Mouse (Mus musculus) forebrain, embryonic 16.5 days (tissue): ENCODE results near the gene Gm49358. TPM values are rescaled to one million over a fixed set of nuclear protein-coding genes. Genes with fewer than 3 reads are reported as not detected.

Experiments
- ATAC-seq: fragments of 200-750 bp; cut with Nextera tagmentation; 2 replicates; pipeline ENCODE4 v1.8.0; 2017; ENCODE audit warnings: mild to moderate bottlenecking, moderate library complexity
- H3K27ac ChIP-seq: fragments of 300-500 bp; sonication (generic); 2 replicates; pipeline ENCODE4 v1.5.1; 2014; ENCODE audit warnings: low read length, control low read depth
- H3K27me3 ChIP-seq: fragments of 300-500 bp; sonication (generic); replicated peaks from 2 replicates; pipeline ENCODE4 v1.6.1; 2014; ENCODE audit warnings: low read length; ENCODE audit not compliant: control insufficient read depth, insufficient read depth
- H3K36me3 ChIP-seq: fragments of 300-500 bp; sonication (generic); 2 replicates; pipeline ENCODE4 v1.6.1; 2014; ENCODE audit not compliant: control insufficient read depth, insufficient read depth
- H3K4me1 ChIP-seq: fragments of 300-500 bp; sonication (generic); replicated peaks from 2 replicates; pipeline ENCODE4 v1.6.1; 2014; ENCODE audit warnings: low read length; ENCODE audit not compliant: control insufficient read depth, insufficient read depth
- H3K4me2 ChIP-seq: fragments of 300-500 bp; sonication (generic); 2 replicates; pipeline ENCODE4 v1.6.1; 2014; ENCODE audit warnings: mild to moderate bottlenecking, low read length, control low read depth
- H3K4me3 ChIP-seq: fragments of 300-500 bp; sonication (generic); replicated peaks from 2 replicates; pipeline ENCODE4 v1.5.1; 2014; ENCODE audit warnings: mild to moderate bottlenecking, low read length, control low read depth
- H3K9ac ChIP-seq: fragments of 300-500 bp; sonication (generic); replicated peaks from 2 replicates; pipeline ENCODE4 v1.6.1; 2014; ENCODE audit warnings: low read depth, low read length, control low read depth
- H3K9me3 ChIP-seq: fragments of 300-500 bp; sonication (generic); 2 replicates; pipeline ENCODE4 v1.6.1; 2016; ENCODE audit warnings: low read length; ENCODE audit not compliant: control insufficient read depth
- WGBS: fragments of 180-500 bp; shearing (Covaris S2); extraction: QIAGEN DNeasy Blood & Tissue Kit; methylation state at CpG from one replicate; pipeline ENCODE4 v1.1.7; 2014; 5-methylcytosine and 5-hydroxymethylcytosine counted together
- polyA plus RNA-seq: library from polyadenylated mRNA; unstranded; fragments of >200 nt; fragmentation: Nextera tagmentation; extraction: Ambion mirVana; gene quantifications from 2 replicates; pipeline ENCODE4 v1.2.1, GENCODE M21; 2015

Gene Gm49358
- polyA plus RNA-seq, 1 experiment from 2014 or later: not detected

- WGBS: 81% methylated on average over 5 of the region's 5 CpGs
- Histone ChIP-seq H3K4me2 (no peak overlapping the region), H3K27me3 (no peaks in the 10 kb centered on the region), H3K9ac (no peak overlapping the region), H3K4me3 (no peak overlapping the region), H3K27ac (no peak overlapping the region), H3K4me1 (peaks cover 25% of the 10 kb centered on the region), H3K36me3 (no peaks in the 10 kb centered on the region), H3K9me3 (no peaks in the 10 kb centered on the region)
- ATAC-seq: no peak
These were observed 19.8 kb downstream of the Gm49358 start for GRCm38 (mm10) chr10:86783561-86783960.

- 86% methylated on average over 5 of the region's 5 CpGs for WGBS
- Histone ChIP-seq H3K9ac (no peak overlapping the region), H3K9me3 (no peaks in the 10 kb centered on the region), H3K4me3 (no peak overlapping the region), H3K27me3 (no peaks in the 10 kb centered on the region), H3K36me3 (no peaks in the 10 kb centered on the region), H3K4me2 (no peak overlapping the region), H3K27ac (no peak overlapping the region), H3K4me1 (peaks cover 25% of the 10 kb centered on the region)
- no peak for ATAC-seq
These were observed 20.4 kb downstream of the Gm49358 start for GRCm38 (mm10) chr10:86784126-86784675.

- no peak for ATAC-seq
- H3K36me3 ChIP-seq: no peaks in the 10 kb centered on the region
- no peak overlapping the region for H3K27ac ChIP-seq
- H3K4me2 ChIP-seq: no peak overlapping the region
- H3K9ac ChIP-seq: no peak overlapping the region
- H3K4me3 ChIP-seq: no peak overlapping the region
- peaks cover 17% of the 10 kb centered on the region for H3K4me1 ChIP-seq
- WGBS: 88% methylated on average over 2 of the region's 2 CpGs
- no peaks in the 10 kb centered on the region for H3K9me3 ChIP-seq
- H3K27me3 ChIP-seq: no peaks in the 10 kb centered on the region
These were observed 21.6 kb downstream of the Gm49358 start for GRCm38 (mm10) chr10:86785396-86785795.

GRCm38 (mm10) chr10:86786083-86786482 is 22.3 kb downstream of the Gm49358 start:
- Histone ChIP-seq H3K9me3 (no peaks in the 10 kb centered on the region), H3K4me3 (no peak overlapping the region), H3K27ac (no peak overlapping the region), H3K9ac (no peak overlapping the region), H3K27me3 (no peaks in the 10 kb centered on the region), H3K4me2 (no peak overlapping the region), H3K36me3 (no peaks in the 10 kb centered on the region), H3K4me1 (peaks cover 17% of the 10 kb centered on the region)
- ATAC-seq: no peak
- 93% methylated on average over 5 of the region's 5 CpGs for WGBS

- ATAC-seq: peak; percentile 54; the same call in 1 of the 2 replicates
These were observed 24.4 kb downstream of the Gm49358 start for GRCm38 (mm10) chr10:86788193-86788592.

GRCm38 (mm10) chr10:86789146-86789672 is 25.4 kb downstream of the Gm49358 start:
- Histone ChIP-seq H3K36me3 (no peaks in the 10 kb centered on the region), H3K9me3 (no peaks in the 10 kb centered on the region), H3K4me2 (no peak overlapping the region), H3K4me1 (peaks cover 7% of the 10 kb centered on the region), H3K4me3 (no peak overlapping the region), H3K27ac (no peak overlapping the region), H3K27me3 (no peaks in the 10 kb centered on the region), H3K9ac (no peak overlapping the region)
- no peak for ATAC-seq
- 77% methylated on average over 7 of the region's 7 CpGs for WGBS

More at GRCm38 (mm10) chr10:86788193-86788592, 24.4 kb downstream of the Gm49358 start:
- Histone ChIP-seq H3K4me3 (no peak overlapping the region), H3K27ac (no peak overlapping the region), H3K9ac (no peak overlapping the region), H3K4me2 (no peak overlapping the region), H3K27me3 (no peaks in the 10 kb centered on the region), H3K36me3 (no peaks in the 10 kb centered on the region), H3K9me3 (no peaks in the 10 kb centered on the region), H3K4me1 (peaks cover 7% of the 10 kb centered on the region)
- 21% methylated on average over 5 of the region's 5 CpGs for WGBS

- no peaks in the 10 kb centered on the region for H3K27me3 ChIP-seq
- H3K36me3 ChIP-seq: no peaks in the 10 kb centered on the region
- H3K9me3 ChIP-seq: no peaks in the 10 kb centered on the region
- H3K9ac ChIP-seq: no peak overlapping the region
- no peak overlapping the region for H3K4me2 ChIP-seq
- no peak overlapping the region for H3K27ac ChIP-seq
- no peak for ATAC-seq
- WGBS: 91% methylated on average over 7 of the region's 7 CpGs
- H3K4me1 ChIP-seq: peaks cover 7% of the 10 kb centered on the region
- no peak overlapping the region for H3K4me3 ChIP-seq
These were observed 27.9 kb downstream of the Gm49358 start for GRCm38 (mm10) chr10:86791507-86792184.

- Histone ChIP-seq H3K9ac (no peak overlapping the region), H3K4me1 (no peaks in the 10 kb centered on the region; the same call in 1 of the 2 replicates), H3K4me2 (no peak overlapping the region), H3K27ac (no peak overlapping the region), H3K4me3 (no peak overlapping the region), H3K27me3 (no peaks in the 10 kb centered on the region), H3K36me3 (no peaks in the 10 kb centered on the region), H3K9me3 (no peaks in the 10 kb centered on the region)
- 79% methylated on average over 2 of the region's 2 CpGs for WGBS
- peak; percentile 40; the same call in 1 of the 2 replicates for ATAC-seq
These were observed 29.8 kb downstream of the Gm49358 start for GRCm38 (mm10) chr10:86793509-86793951.

- no peak for ATAC-seq
- Histone ChIP-seq H3K4me3 (no peak overlapping the region), H3K27ac (no peak overlapping the region), H3K4me2 (no peak overlapping the region), H3K36me3 (no peaks in the 10 kb centered on the region), H3K9ac (no peak overlapping the region), H3K27me3 (no peaks in the 10 kb centered on the region), H3K9me3 (no peaks in the 10 kb centered on the region), H3K4me1 (no peaks in the 10 kb centered on the region; the same call in 1 of the 2 replicates)
- WGBS: 81% methylated on average over 4 of the region's 4 CpGs
These were observed 30.4 kb downstream of the Gm49358 start for GRCm38 (mm10) chr10:86794196-86794595.
